Mouse (Mus musculus): ENCODE measurements around the gene Aar2.

- TF ChIP-seq ZNF384 (IDR thresholded peaks at IDR 0.05; ENCODE audit: low read depth, low read length) (no peak), MAFK (IDR thresholded peaks at IDR 0.05; ENCODE audit: insufficient read depth, low read depth, low read length) (no peak), ZC3H11A (IDR thresholded peaks at IDR 0.05; ENCODE audit: borderline replicate concordance, low read depth, low read length) (no peak), CHD2 (IDR thresholded peaks at IDR 0.05; ENCODE audit: low read depth, low read length) (no peak)
Measured at GRCm38 (mm10) chr2:156589481-156589880, 42.1 kb downstream of the Aar2 start.
